Mouse (Mus musculus): ENCODE data around the gene Rbm38. TPM values are rescaled to one million over a fixed set of nuclear protein-coding genes. Genes with fewer than 3 reads are reported as not detected.

Gene Rbm38
- 28.3 and 29.0 TPM in 2 replicates for polyA plus RNA-seq (2015; fragmentation: Nextera tagmentation; extraction: Ambion mirVana)

- no peak within 1 kb of the TSS for H3K27ac ChIP-seq
- H3K9ac ChIP-seq, result peak within 1 kb of the TSS; percentile 63
- peak within 1 kb of the TSS; percentile 74 for H3K4me3 ChIP-seq
- peaks cover 20% of the 10 kb centered on the region for H3K27me3 ChIP-seq
- 34% methylated on average over 11 of the region's 11 CpGs for WGBS
- H3K9me3 ChIP-seq, result no peaks in the 10 kb centered on the region
- peak within 1 kb of the TSS; percentile 85 for H3K4me2 ChIP-seq (replicated peaks)
- peaks cover 49% of the 10 kb centered on the region for H3K4me1 ChIP-seq
- peaks cover 23% of the 10 kb centered on the region for H3K36me3 ChIP-seq
- no peak for ATAC-seq (ENCODE audit: low FRiP score, low read depth)
Observed at GRCm38 (mm10) chr2:173020430-173020829, at the start of gene Rbm38. Gene Rbm38, plus strand, starts transcription at chr2:173020498.

- H3K27ac ChIP-seq, result no peak overlapping the region
- no peaks in the 10 kb centered on the region for H3K36me3 ChIP-seq
- H3K27me3 ChIP-seq, result no peaks in the 10 kb centered on the region
- WGBS, result 83% methylated on average over 2 of the region's 2 CpGs
- no peak for ATAC-seq (ENCODE audit: low FRiP score, low read depth)
- no peak overlapping the region for H3K4me3 ChIP-seq
- H3K4me2 ChIP-seq (replicated peaks), result no peak overlapping the region
- no peak overlapping the region for H3K9ac ChIP-seq
- peaks cover 8% of the 10 kb centered on the region for H3K4me1 ChIP-seq
- H3K9me3 ChIP-seq, result no peaks in the 10 kb centered on the region
Observed at GRCm38 (mm10) chr2:172971865-172972264, 48.4 kb upstream of the Rbm38 start.

GRCm38 (mm10) chr2:172973806-172974565, 46.3 kb upstream of the Rbm38 start:
- no peak overlapping the region for H3K27ac ChIP-seq
- no peak overlapping the region for H3K9ac ChIP-seq
- no peak overlapping the region for H3K4me3 ChIP-seq
- peaks cover 21% of the 10 kb centered on the region for H3K4me1 ChIP-seq
- WGBS, result 25% methylated on average over 7 of the region's 7 CpGs
- H3K9me3 ChIP-seq, result no peaks in the 10 kb centered on the region
- no peaks in the 10 kb centered on the region for H3K27me3 ChIP-seq
- no peaks in the 10 kb centered on the region for H3K36me3 ChIP-seq
- no peak for ATAC-seq (ENCODE audit: low FRiP score, low read depth)
- no peak overlapping the region for H3K4me2 ChIP-seq (replicated peaks)

- H3K27ac ChIP-seq, result no peak overlapping the region
- H3K36me3 ChIP-seq, result no peaks in the 10 kb centered on the region
- H3K27me3 ChIP-seq, result no peaks in the 10 kb centered on the region
- H3K4me1 ChIP-seq, result peaks cover 21% of the 10 kb centered on the region
- H3K9me3 ChIP-seq, result no peaks in the 10 kb centered on the region
- H3K9ac ChIP-seq, result no peak overlapping the region
- ATAC-seq (ENCODE audit: low FRiP score, low read depth), result no peak
- 45% methylated on average over 7 of the region's 7 CpGs for WGBS
- H3K4me3 ChIP-seq, result no peak overlapping the region
- no peak overlapping the region for H3K4me2 ChIP-seq (replicated peaks)
Observed at GRCm38 (mm10) chr2:172974701-172975100, 45.6 kb upstream of the Rbm38 start.

GRCm38 (mm10) chr2:172975159-172975558, 45.1 kb upstream of the Rbm38 start:
- Histone ChIP-seq H3K4me1 (peaks cover 21% of the 10 kb centered on the region), H3K4me2 (replicated peaks) (no peak overlapping the region), H3K27ac (no peak overlapping the region), H3K9ac (no peak overlapping the region), H3K36me3 (no peaks in the 10 kb centered on the region), H3K27me3 (no peaks in the 10 kb centered on the region), H3K4me3 (no peak overlapping the region), H3K9me3 (no peaks in the 10 kb centered on the region)
- ATAC-seq (ENCODE audit: low FRiP score, low read depth), result no peak
- 85% methylated on average over 6 of the region's 6 CpGs for WGBS

- H3K4me3 ChIP-seq, result 0 out of 2 replicates have a peak overlapping the region, but pooled peaks have one; percentile 15
- H3K27ac ChIP-seq, result peak overlapping the region; percentile 63; the same call in 1 of the 2 replicates
- WGBS, result 31% methylated on average over 7 of the region's 7 CpGs
- peak overlapping the region; percentile 56 for H3K4me2 ChIP-seq (replicated peaks)
- no peak overlapping the region for H3K9ac ChIP-seq
- ATAC-seq (ENCODE audit: low FRiP score, low read depth), result no peak
- H3K27me3 ChIP-seq, result no peaks in the 10 kb centered on the region
- peaks cover 21% of the 10 kb centered on the region for H3K4me1 ChIP-seq
- no peaks in the 10 kb centered on the region for H3K36me3 ChIP-seq
- H3K9me3 ChIP-seq, result no peaks in the 10 kb centered on the region
Observed at GRCm38 (mm10) chr2:172976661-172977238, 43.5 kb upstream of the Rbm38 start.

- 12% methylated on average over 14 of the region's 14 CpGs for WGBS
- Histone ChIP-seq H3K27ac (peak within 1 kb of the TSS; percentile 63; the same call in 1 of the 2 replicates), H3K4me2 (replicated peaks) (peak within 1 kb of the TSS; percentile 56), H3K36me3 (no peaks in the 10 kb centered on the region), H3K9ac (peak within 1 kb of the TSS; percentile 50; the same call in 1 of the 2 replicates), H3K27me3 (no peaks in the 10 kb centered on the region), H3K4me1 (peaks cover 21% of the 10 kb centered on the region), H3K4me3 (peak within 1 kb of the TSS; percentile 15; the same call in 1 of the 2 replicates), H3K9me3 (no peaks in the 10 kb centered on the region)
- ATAC-seq (ENCODE audit: low FRiP score, low read depth), result 0 out of 2 replicates have a peak, but pooled peaks have one; percentile 34
Observed at GRCm38 (mm10) chr2:172977409-172978130, 42.7 kb upstream of the Rbm38 start, which contains the start of gene Spo11. Gene Spo11, plus strand, starts transcription at chr2:172977700.

- Histone ChIP-seq H3K4me3 (no peak overlapping the region), H3K9me3 (no peaks in the 10 kb centered on the region), H3K4me2 (replicated peaks) (peak overlapping the region; percentile 56), H3K36me3 (no peaks in the 10 kb centered on the region), H3K27me3 (no peaks in the 10 kb centered on the region), H3K4me1 (peaks cover 21% of the 10 kb centered on the region), H3K27ac (no peak overlapping the region), H3K9ac (no peak overlapping the region)
- WGBS, result 49% methylated on average over 4 of the region's 4 CpGs
- ATAC-seq (ENCODE audit: low FRiP score, low read depth), result no peak
Observed at GRCm38 (mm10) chr2:172978131-172978633, 42.1 kb upstream of the Rbm38 start.

- no peaks in the 10 kb centered on the region for H3K27me3 ChIP-seq
- H3K36me3 ChIP-seq, result no peaks in the 10 kb centered on the region
- no peak overlapping the region for H3K4me3 ChIP-seq
- no peak overlapping the region for H3K4me2 ChIP-seq (replicated peaks)
- H3K9me3 ChIP-seq, result no peaks in the 10 kb centered on the region
- no peak overlapping the region for H3K27ac ChIP-seq
- WGBS, result 95% methylated on average over 40 of the region's 43 CpGs
- peaks cover 21% of the 10 kb centered on the region for H3K4me1 ChIP-seq
- H3K9ac ChIP-seq, result no peak overlapping the region
- ATAC-seq (ENCODE audit: low FRiP score, low read depth), result no peak
Observed at GRCm38 (mm10) chr2:172979666-172980345, 40.5 kb upstream of the Rbm38 start.

GRCm38 (mm10) chr2:172982776-172983561, 37.3 kb upstream of the Rbm38 start:
- Histone ChIP-seq H3K27me3 (no peaks in the 10 kb centered on the region), H3K9ac (no peak overlapping the region), H3K36me3 (no peaks in the 10 kb centered on the region), H3K4me1 (peaks cover 10% of the 10 kb centered on the region), H3K27ac (no peak overlapping the region), H3K4me3 (no peak overlapping the region), H3K4me2 (replicated peaks) (no peak overlapping the region), H3K9me3 (no peaks in the 10 kb centered on the region)
- WGBS, result 72% methylated on average over 9 of the region's 9 CpGs
- no peak for ATAC-seq (ENCODE audit: low FRiP score, low read depth)

DNA sequence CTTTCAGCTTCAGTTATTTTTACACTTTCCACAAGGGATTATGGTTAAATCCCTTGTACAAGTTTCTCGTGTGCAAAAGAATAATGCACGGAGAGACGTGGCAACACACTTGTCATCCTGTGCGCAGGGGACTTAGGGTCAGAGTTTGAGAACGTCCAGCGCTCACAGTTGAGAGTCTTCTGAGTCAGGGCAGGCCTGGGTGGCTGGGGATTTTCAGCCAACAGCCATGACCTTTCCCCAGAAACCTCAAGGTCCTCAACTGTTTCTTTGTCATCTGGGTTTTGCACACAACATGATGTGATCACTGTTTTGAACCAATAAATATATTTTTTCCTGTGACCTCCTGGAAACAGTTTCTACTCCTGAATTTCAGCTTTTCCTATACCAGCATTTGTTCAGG, 30.1 kb upstream of the Rbm38 start:
- no peak overlapping the region for H3K4me2 ChIP-seq (replicated peaks)

More for the DNA sequence above, 30.1 kb upstream of the Rbm38 start:
- 80% methylated on average over 6 of the region's 6 CpGs for WGBS
- H3K9me3 ChIP-seq, result no peaks in the 10 kb centered on the region
- no peak for ATAC-seq (ENCODE audit: low FRiP score, low read depth)
- H3K36me3 ChIP-seq, result no peaks in the 10 kb centered on the region
- no peak overlapping the region for H3K4me3 ChIP-seq
- no peaks in the 10 kb centered on the region for H3K27me3 ChIP-seq
- no peak overlapping the region for H3K27ac ChIP-seq
- H3K4me1 ChIP-seq, result peaks cover 8% of the 10 kb centered on the region; the same call in 1 of the 2 replicates
- no peak overlapping the region for H3K9ac ChIP-seq
